Mouse (Mus musculus): ENCODE data around the gene Ctse.

Gene Ctse

DNA sequence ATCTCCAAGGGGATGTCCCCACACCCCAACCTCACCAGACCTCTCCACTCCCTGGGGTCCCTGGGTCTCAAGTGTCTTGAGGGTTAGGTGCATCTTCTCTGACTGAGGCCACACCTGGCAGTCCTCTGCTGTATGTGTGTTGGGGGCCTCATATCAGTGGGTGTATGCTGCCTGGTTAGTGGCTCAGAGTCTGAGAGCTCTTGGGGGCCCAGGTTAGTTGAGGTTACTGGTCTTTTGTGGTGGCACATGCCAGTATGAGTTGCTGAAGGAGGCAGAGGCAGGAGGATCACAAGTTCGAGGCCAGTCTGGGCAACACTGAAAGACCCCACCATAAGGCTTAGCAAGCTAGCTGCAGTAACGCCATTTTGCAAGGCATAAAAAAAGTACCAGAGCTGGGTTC is 4.1 kb downstream of the Ctse start:
- in situ Hi-C loops (cut with MboI; ENCODE audit: unreplicated experiment in 2 of 2): no loop called here

DNA sequence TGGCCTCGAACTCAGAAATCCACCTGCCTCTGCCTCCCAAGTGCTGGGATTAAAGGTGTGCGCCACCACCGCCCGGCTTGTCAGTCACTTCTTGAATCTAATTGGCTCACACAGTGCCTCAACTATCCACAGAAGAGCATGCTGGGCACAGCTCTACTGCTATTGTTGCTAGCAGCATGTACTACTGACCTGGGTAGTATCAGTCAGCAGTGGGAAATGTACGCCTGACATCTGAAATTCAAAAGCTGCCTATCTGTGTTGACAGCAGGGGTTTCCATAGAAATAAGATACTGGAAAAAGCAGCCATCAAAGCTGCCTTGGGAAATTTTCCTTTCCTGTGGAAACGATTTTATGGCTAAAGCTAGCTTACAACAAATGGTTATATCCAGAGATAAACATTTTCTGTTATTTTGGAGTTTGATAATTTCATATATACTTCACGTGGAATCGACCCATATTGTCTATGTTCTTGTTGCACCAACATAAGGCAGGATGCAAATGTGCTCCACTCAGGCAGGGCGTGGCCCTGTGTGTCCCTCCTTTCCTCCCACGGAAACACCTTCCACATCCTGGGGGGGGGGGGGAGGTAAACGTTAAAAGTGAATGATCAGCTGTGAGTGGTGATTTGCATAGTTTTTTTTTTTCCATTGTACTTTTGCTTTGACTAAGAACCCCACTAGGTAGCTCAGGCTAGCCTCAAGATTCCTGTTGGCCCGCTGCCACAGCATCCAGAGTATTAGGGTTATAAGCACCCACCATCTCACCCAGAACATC is 14.8 kb downstream of the Ctse start:
- in situ Hi-C loops (cut with MboI; ENCODE audit: unreplicated experiment in 2 of 2): loop anchor here in 1 of 2 experiments (10.0 kb wide), 1 partner anchor 52 kb away; no protein-coding TSS in a partner anchor

DNA sequence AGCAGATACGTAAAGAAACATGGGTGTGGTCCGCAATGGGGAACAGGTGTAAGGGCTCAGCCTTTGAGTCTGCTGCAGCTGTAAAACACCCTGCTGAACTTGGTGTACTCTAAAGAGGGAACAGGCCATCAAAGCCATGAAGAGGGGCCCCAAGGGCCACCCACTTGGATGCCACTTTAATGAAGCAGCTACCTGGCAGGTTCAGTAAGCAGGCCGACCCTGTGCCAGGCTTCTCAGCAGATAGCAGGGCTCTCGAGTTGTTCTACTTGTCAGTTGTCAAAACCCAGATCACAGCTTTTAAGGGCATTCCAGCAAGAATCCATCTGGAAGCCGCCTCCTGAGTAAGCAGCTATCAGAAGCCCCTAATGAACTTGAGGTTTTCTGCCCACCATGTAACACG is 17.5 kb downstream of the Ctse start:
- in situ Hi-C loops (cut with MboI; ENCODE audit: unreplicated experiment in 2 of 2): loop anchor here in 1 of 2 experiments (5.0 to 10.0 kb wide), 3 partner anchors 43 to 107 kb away; no protein-coding TSS in a partner anchor

DNA sequence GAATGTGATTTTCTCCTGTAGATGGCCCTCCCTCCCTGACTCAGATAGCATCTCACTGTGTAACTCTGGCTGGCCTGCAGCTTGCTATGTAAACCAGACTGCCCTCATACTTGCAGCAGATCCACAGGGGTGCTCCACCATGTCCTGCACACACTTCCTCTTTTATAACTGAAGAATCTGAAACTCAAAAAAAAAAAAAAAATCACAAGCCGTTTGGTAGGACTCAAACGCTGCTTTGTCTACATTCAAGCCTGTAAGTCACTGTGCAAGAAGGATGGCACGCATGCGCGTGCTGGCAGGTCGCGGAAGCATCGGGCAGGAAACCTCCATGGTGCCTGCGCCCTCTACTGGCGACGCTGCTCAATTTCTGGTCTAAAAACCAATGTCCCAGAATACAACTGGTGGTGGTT is 19.8 kb downstream of the Ctse start:
- in situ Hi-C loops (cut with MboI; ENCODE audit: unreplicated experiment in 2 of 2): loop anchor here in 1 of 2 experiments (5.0 to 10.0 kb wide), 3 partner anchors 46 to 104 kb away; no protein-coding TSS in a partner anchor

DNA sequence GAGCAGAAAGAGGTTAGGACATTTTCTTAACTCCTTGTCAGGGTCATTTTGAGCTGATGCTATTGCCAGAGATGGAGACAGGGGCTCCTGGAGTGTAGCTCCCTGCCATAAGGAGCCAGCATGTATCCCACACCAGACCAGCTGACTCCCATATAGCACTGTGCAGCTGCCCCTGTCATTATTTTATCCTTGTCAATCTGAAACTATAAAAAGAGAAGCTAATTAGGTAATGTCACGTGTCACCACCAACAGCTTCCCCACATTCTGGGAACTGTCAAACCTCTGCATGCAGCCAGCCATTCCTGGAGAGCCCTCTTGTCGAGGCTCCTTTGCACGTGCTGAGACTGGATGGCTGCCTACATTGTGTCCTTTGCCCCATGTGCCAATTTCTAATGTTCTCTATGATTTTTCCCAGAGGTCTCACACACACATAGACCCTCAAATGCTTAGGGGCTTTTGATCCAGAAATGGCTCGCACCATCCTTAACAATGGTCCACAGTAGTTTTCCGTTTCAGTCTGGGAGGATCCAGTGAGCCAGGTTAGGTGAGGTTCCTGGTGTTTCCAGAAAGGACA is 21.5 kb downstream of the Ctse start:
- in situ Hi-C loops (cut with MboI; ENCODE audit: unreplicated experiment in 2 of 2): loop anchor here (5.0 to 10.0 kb wide), 4 partner anchors 38 to 103 kb away; no protein-coding TSS in a partner anchor

DNA sequence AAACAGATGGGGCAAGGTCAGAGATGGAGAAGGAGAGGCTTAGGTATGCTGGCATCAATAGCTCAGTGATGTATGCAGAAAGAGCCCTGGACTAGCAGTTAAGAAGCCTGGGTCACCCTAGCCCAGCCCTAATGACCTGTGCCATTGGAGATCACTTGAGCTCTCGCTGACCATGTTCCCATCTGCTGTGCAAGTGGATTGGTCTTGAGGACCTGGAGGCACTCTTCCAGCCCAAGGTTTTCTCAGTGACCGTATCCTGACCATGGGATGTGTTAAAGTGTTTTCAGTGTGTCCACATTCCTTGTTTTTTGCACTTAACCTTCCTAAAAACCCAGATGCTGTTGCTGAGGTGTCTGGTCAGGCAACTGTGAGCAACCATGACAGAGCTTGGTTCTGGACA is 22.2 kb downstream of the Ctse start:
- in situ Hi-C loops (cut with MboI; ENCODE audit: unreplicated experiment in 2 of 2): loop anchor here in 1 of 2 experiments (5.0 kb wide), 2 partner anchors 37 to 48 kb away; no protein-coding TSS in a partner anchor

DNA sequence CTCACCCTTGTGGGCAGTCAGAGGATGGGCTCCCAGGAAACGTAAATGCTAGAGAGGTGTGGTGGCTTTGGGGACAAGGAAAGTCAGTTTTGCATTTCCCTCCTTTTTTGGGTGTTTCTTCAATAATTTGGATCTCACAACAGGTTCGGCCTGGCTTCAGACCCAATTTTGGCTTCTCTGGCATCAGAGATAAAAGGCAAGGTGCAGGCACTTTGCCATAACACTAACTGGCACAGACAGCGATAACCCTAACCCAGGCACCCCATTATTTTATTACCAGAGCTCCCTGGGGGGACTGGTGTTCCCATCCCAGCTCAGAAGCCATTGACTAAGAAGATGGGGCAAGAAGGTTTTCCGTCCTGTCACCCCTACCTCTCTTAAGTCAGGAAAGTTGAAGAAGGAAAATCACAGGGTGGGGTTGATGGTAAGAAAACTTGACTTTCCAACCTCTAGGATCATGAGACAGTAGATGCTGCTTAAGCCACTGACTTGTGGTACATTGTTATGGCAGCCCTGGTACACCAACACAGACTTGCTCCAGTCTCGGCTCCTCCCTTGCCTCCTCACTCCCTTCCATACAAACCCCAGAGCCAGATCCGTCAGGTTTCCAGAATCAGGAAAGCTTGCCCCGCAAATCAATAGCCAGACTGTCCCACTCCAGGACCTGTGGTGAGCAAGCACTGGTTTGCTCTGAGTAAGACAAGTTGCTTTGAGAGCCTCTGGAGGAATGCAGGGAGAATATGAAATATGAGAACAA is 22.8 kb downstream of the Ctse start:
- in situ Hi-C loops (cut with MboI; ENCODE audit: unreplicated experiment in 2 of 2): loop anchor here in 1 of 2 experiments (5.0 kb wide), 2 partner anchors 36 to 49 kb away; no protein-coding TSS in a partner anchor

DNA sequence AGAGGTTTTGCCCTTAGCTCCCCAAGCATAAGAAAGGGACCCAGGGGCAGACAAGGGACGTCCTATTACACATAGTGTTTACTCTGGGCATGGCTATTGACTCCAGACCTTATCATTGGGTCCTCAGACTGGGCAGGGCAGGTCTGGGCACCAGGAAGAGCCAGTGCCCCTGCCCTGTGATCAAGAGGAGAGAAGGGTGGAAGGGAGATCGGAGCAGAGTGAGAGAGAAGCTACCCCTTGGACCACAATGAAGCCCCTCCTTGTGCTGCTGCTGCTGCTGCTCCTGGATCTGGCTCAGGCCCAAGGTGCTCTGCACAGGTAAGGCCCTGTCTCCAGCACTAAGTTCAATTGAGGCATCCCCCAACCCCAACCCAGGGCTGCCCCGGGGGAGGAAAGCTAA is 23.6 kb downstream of the Ctse start:
- in situ Hi-C loops (cut with MboI; ENCODE audit: unreplicated experiment in 2 of 2): loop anchor here in 1 of 2 experiments (5.0 kb wide), 2 partner anchors 36 to 49 kb away; no protein-coding TSS in a partner anchor

DNA sequence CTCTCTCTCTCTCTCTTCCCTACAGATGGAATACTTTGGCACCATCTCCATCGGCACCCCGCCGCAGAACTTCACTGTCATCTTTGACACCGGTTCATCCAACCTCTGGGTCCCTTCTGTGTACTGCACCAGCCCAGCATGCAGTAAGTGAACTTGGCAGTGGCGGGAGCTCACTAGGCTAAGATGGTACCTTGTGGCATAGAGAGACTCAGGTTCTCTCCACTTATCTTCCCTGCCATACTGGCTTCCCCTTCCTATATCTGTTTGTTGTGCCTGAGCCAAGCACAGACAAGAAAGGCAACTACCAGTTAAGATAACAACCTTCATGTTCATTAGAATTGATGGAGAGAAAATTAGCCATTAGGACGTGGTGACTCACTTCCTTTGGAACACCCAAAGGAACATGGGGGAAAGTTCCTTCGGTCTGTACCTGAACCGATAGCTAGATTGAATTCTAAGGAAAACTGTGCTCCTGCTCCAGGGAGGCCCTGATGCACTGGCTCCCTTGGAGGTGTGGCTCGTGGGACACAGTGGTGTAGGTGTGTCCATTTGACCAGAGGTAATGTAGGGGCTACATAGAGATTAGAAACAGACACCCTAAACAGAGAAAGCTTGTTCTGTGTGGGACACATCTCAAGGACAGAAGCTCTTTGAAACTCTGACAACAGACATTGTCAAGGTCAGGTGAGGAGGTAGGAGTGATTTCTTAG is 25.3 kb downstream of the Ctse start:
- in situ Hi-C loops (cut with MboI; ENCODE audit: unreplicated experiment in 2 of 2): loop anchor here in 1 of 2 experiments (5.0 kb wide), 2 partner anchors 34 to 51 kb away; no protein-coding TSS in a partner anchor

DNA sequence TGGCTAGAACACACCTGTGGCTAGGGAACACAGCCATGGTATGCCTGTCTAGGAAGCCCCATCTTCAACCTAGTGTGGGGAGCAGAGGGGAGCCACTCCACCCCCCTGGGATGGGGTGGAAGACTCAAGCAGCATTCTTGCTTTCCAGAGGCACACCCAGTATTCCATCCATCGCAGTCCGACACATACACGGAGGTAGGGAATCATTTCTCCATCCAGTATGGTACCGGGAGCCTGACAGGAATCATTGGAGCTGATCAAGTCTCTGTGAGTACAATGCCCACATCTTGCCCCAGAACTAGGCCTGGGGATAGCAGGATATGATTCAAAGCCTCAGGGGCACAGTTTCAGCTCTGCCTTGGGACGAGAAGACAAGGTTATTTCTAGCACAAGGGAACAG is 26.0 kb downstream of the Ctse start:
- in situ Hi-C loops (cut with MboI; ENCODE audit: unreplicated experiment in 2 of 2): loop anchor here in 1 of 2 experiments (5.0 kb wide), 2 partner anchors 33 to 52 kb away; no protein-coding TSS in a partner anchor

DNA sequence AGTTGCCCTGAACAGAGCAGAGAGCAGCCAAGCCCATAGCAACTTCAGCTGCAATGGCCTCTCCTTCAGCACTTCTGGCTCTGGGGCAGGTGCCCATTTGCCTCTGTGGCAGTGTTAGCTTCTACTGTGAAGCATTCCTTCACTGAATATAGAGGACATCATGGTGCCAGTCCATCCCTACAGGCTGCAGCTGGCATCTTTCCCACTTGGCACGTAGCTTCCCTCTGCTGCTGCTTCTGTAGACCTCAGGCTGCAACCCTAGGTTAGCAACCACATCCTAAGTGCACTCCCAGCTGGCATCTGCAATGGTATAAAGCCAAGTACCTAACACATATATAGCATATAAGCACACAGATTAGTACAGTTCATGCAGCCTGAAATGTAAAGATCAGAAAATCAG is 27.8 kb downstream of the Ctse start:
- in situ Hi-C loops (cut with MboI; ENCODE audit: unreplicated experiment in 2 of 2): no loop called here

DNA sequence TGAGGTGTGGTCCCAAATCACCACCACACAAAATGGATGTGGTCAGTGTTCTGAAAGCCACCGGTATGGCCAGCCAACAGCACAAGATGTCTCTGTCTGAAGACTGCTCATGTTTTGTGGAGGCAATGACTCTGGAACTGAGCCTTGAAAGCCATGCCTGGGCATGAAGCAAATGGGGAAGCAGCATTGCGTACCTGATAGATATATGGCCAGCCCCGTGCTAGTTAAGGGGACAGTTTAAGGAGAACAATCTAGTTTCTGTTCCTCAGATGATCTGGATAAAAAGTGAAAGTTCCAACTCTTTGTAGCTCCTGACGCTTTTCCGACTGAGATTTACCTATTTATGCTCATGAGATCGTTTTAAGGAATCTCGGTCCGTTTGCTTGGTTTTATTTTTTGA is 33.0 kb downstream of the Ctse start:
- in situ Hi-C loops (cut with MboI; ENCODE audit: unreplicated experiment in 2 of 2): no loop called here

DNA sequence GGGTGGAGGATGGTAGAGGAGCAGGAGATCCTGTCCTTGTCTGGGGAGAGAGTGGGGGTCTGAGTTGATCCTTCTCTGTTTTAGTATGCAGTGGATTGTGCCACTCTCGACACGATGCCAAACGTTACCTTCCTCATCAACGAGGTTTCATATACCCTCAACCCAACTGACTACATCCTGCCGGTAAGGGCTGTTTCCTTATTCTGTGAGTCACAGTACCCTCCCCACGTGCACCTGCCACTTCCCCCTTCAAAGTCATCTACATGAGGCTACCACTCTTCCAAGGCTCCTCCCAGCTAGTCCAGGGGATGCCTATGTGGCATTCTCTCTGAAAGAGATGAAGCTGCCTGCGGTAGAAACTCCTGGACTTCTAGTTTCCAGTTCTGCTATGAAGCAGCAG is 34.3 kb downstream of the Ctse start:
- in situ Hi-C loops (cut with MboI; ENCODE audit: unreplicated experiment in 2 of 2): no loop called here

DNA sequence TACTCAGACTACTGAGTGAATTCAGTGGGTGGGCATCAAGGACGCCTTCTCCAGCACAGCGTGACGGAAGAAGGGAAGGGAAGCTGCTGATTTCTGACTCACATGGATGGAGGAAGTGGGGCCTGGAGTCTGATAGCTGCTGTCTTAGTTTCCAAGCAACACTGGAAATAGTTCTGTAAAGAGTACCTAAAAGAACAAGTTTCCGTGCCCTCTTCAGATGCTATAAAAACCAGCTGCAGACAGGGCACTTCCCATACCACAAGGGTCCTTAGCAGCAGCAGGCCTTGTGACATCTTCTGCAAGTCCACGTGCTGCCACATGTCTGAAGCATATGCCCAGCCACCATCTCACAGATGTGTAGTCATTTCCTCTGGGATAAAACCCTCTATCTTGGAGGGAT is 41.5 kb downstream of the Ctse start:
- in situ Hi-C loops (cut with MboI; ENCODE audit: unreplicated experiment in 2 of 2): no loop called here

DNA sequence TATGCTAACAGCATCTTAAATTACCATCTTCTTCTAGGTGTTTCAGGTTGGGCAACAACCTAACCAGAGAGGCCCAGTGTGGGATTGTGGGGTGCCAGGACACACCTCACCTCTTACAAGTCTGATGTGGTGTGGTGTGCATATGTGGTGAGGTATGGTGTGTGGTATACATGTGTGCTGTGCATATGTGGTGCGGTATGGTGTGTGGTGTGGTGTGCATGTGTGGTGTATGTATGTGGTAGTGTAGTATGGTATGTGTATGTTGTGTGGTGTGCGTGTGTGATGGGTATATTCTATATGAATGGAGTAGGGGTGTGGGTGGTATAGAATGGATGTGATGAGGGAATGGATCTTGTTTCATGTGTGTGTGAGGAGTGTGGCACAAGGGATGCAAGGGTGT is 49.6 kb downstream of the Ctse start:
- in situ Hi-C loops (cut with MboI; ENCODE audit: unreplicated experiment in 2 of 2): no loop called here

DNA sequence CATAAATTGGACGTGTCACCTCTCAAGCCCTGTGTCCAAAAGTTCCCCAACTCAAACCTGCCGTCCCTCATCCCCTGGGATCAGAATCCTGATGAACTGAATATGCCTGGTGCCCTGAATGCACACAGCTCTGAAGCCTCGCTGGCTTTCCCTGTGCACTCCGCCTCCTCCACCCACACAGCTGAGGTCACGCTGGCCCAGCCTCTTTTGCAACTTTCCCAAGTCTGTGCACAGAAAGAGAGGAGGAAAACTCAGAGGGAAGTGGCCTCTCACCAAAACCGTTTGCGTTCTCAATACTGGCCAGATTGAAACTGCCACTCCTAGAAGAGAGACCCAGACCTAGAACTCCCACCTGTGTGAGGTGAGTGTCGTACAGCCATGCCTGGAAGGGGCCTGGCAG is 50.4 kb downstream of the Ctse start, which contains the start of gene Rab7b:
Rab7b (plus strand) TSS at position 221 of the 400 bp plus-strand sequence.
- in situ Hi-C loops (cut with MboI; ENCODE audit: unreplicated experiment in 2 of 2): no loop called here

DNA sequence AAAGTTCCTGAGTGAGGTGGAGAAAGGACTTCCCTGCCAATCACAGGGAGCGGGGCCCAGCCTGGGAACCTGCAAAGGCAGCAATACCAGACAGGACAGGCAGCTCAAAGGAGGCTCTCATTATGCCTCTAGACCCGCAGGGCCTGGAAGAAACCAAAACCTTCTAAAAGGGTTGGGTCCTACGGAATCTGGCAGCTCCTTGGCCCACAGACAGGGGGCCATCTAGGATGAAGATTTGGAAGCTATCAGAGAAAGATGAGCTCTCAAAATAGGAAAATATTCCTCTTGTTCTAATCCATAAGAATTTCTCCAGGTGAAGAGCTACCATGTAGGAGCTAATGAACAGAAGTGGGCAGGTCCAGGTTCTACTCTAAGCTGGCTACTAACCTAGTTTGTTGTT is 50.9 kb downstream of the Ctse start:
- in situ Hi-C loops (cut with MboI; ENCODE audit: unreplicated experiment in 2 of 2): no loop called here

DNA sequence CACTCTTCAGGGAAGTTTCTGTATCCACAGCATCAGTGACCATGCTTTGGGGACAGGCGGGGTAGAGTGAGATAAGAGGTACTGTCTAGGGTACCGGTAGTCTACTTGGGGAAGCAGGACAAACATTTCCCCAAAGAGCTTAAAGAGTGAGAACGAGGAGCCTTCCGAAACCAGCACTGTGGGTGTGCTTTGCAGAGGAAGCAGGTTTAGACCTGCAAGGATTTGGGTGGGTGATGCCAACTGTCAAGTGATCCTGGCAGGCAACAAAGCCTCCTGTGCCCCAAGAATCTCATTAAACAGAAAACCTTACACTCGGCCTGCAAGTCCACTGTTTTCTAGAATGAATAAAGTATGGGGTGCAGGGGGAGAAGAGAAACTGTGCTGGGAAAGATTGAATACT is 51.8 kb downstream of the Ctse start:
- in situ Hi-C loops (cut with MboI; ENCODE audit: unreplicated experiment in 2 of 2): no loop called here

DNA sequence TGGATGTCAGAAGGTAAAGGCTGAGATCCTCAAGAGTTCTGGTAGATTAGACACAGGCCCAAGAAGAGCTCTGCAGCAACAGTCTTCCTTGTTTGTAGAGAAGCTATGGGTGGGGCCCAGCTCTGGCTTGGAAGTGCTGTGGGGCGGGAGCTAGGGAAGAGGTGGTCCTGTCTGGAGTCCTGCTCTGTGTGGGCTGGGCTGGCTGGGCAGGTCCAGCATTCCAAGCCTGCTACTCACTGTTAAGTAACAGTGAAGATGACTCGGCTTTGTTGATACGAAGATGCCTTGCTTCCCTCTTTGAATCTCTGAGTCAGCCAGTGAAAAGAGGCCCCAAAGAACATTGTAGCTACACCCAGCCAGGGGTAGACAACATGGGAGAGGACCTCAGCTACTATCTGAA is 52.3 kb downstream of the Ctse start:
- in situ Hi-C loops (cut with MboI; ENCODE audit: unreplicated experiment in 2 of 2): no loop called here

DNA sequence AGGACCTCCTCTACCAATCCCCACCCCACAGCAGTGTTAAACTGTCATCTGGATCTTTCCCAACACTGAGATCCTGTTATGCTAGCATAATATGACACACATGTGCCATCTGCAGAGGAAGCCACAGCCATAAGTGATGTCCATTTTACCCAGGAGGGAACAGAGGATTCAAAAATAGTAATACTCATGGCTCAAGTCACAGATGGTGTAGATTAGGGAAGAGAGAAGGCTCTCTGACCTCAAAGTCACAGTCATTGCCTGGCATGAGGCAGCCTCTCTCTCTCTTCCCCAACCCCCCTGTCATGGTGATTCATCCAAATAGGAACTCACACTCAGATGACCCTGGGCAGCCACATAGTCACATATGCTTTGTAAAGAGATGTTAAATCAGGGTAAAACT is 53.2 kb downstream of the Ctse start:
- in situ Hi-C loops (cut with MboI; ENCODE audit: unreplicated experiment in 2 of 2): no loop called here

All from v-Abl transformed pro-B cells (cell line).